8 mouse cellular contexts compared by ENCODE assay signal in genomic region chr2:166448161-166448560, GRCm38 (mm10).
A peak's percentile ranks its signal among the peaks of the same experiment; 100 is the strongest.
DNase-seq lines count a peak whose midpoint lies in the region; ATAC-seq and TF ChIP-seq lines count a peak whose summit lies in the region.

No protein-coding gene starts in this region.

- no peak overlapping the region for H3K4me3 ChIP-seq in forebrain, postnatal 0 days (ENCODE audit: low read depth, low read length)
- no peak overlapping the region for H3K4me3 ChIP-seq in hindbrain, embryonic 15.5 days
- H3K4me3 ChIP-seq in macrophage (ENCODE audit: inconsistent target) = peak overlapping the region; percentile 21

- 26% methylated on average over 11 of the region's 11 CpGs for WGBS in forebrain, postnatal 0 days
- WGBS in hindbrain, embryonic 15.5 days = 43% methylated on average over 11 of the region's 11 CpGs
- WGBS in macrophage (ENCODE audit: missing documents) = 61% methylated on average over 10 of the region's 11 CpGs

- no peak overlapping the region for H3K9ac ChIP-seq in forebrain, postnatal 0 days
- no peak overlapping the region for H3K9ac ChIP-seq in hindbrain, embryonic 15.5 days

- peak; percentile 70 for DNase-seq in ovary, adult 18-20 months (ENCODE audit: low spot score)
- DNase-seq in ovary, postnatal 10 days (ENCODE audit: low spot score) = no peak
- peak; percentile 88 for DNase-seq in brain, embryonic 14.5 days (ENCODE audit: low read depth)
- peak; percentile 81 for DNase-seq in forebrain, postnatal 0 days
- DNase-seq in thymus, postnatal 4 days = no peak

- peaks cover 15% of the 10 kb centered on the region for H3K79me2 ChIP-seq in macrophage (ENCODE audit: inconsistent target)

- TF ChIP-seq CTCF in brain, embryonic 14.5 days (IDR thresholded peaks at IDR 0.05; ENCODE audit: borderline replicate concordance, extremely low read depth, insufficient read depth, insufficient read length) = no peak
- no peak for TF ChIP-seq CTCF in forebrain, postnatal 0 days (IDR thresholded peaks at IDR 0.05; ENCODE audit: low read depth)

- TF ChIP-seq POLR2A in brain, embryonic 14.5 days (IDR thresholded peaks at IDR 0.05; ENCODE audit: borderline replicate concordance, extremely low read depth, insufficient read depth, insufficient read length, poor library complexity, severe bottlenecking) = no peak

- no peaks in the 10 kb centered on the region for H3K27me3 ChIP-seq in forebrain, postnatal 0 days (ENCODE audit: insufficient read depth, low read length)
- 0 out of 2 replicates have a peak, but pooled peaks cover 2% of the 10 kb centered on the region for H3K27me3 ChIP-seq in hindbrain, embryonic 15.5 days

- H3K4me1 ChIP-seq in forebrain, postnatal 0 days (ENCODE audit: insufficient read depth) = peaks cover 15% of the 10 kb centered on the region; the same call in 1 of the 2 replicates
- peaks cover 51% of the 10 kb centered on the region for H3K4me1 ChIP-seq in hindbrain, embryonic 15.5 days (replicated peaks)

- H3K36me3 ChIP-seq in forebrain, postnatal 0 days (ENCODE audit: insufficient read depth) = no peaks in the 10 kb centered on the region
- no peaks in the 10 kb centered on the region for H3K36me3 ChIP-seq in hindbrain, embryonic 15.5 days
- H3K36me3 ChIP-seq in macrophage (ENCODE audit: inconsistent target) = no peaks in the 10 kb centered on the region

- peak; percentile 68 for ATAC-seq in forebrain, postnatal 0 days
- ATAC-seq in hindbrain, embryonic 15.5 days (ENCODE audit: low FRiP score, low read depth) = no peak; the same call in 1 of the 2 replicates
- no peak for ATAC-seq in inflammation-experienced regulatory T-cells, adult 6 months

- no peak overlapping the region for H3K4me2 ChIP-seq in forebrain, postnatal 0 days (ENCODE audit: low read depth)
- H3K4me2 ChIP-seq in hindbrain, embryonic 15.5 days = no peak overlapping the region

- 0 out of 2 replicates have a peak overlapping the region, but pooled peaks have one; percentile 21 for H3K27ac ChIP-seq in forebrain, postnatal 0 days (ENCODE audit: low read depth, low read length)
- H3K27ac ChIP-seq in hindbrain, embryonic 15.5 days (replicated peaks) = peak overlapping the region; percentile 35; the same call in 1 of the 2 replicates
- peak overlapping the region; percentile 95 for H3K27ac ChIP-seq in macrophage

- no peaks in the 10 kb centered on the region for H3K9me3 ChIP-seq in forebrain, postnatal 0 days (ENCODE audit: low read length)
- H3K9me3 ChIP-seq in hindbrain, embryonic 15.5 days = no peaks in the 10 kb centered on the region

Comparison
In these comparisons a context has a peak if more than half of its experiments do, and no peak if none do; other contexts are left out.
1. DNase-seq: peak in ovary, adult 18-20 months (single experiment), brain, embryonic 14.5 days (single experiment) and forebrain, postnatal 0 days (single experiment); none in ovary, postnatal 10 days (single experiment) and thymus, postnatal 4 days (single experiment).
2. H3K27ac ChIP-seq: peak in every context shown above with its lines; median percentile 95 in macrophage; 35 in hindbrain, embryonic 15.5 days; 21 in forebrain, postnatal 0 days.